ENCODE assay signal across 23 mouse cellular contexts in genomic region chr6:56551022-56551421, GRCm38 (mm10). TPM values are rescaled to one million over a fixed set of nuclear protein-coding genes. Genes with fewer than 3 reads are reported as not detected.
DNase-seq lines count a peak whose midpoint lies in the region; ATAC-seq and TF ChIP-seq lines count a peak whose summit lies in the region.
"Had no signal": no experiment of that assay in that cellular context is flagged by ENCODE, and none has a peak within 500 bp of the region (broad histone marks: within the 10 kb centered on the region; RNA-seq: fewer than 3 reads in every experiment).

No protein-coding gene starts in this region.

- H3K4me2 ChIP-seq in liver, embryonic 11.5 days = no peak overlapping the region
- no peak overlapping the region for H3K4me2 ChIP-seq in CH12.LX (ENCODE audit: insufficient read depth, low read depth, poor library complexity, severe bottlenecking)
- H3K4me2 ChIP-seq: embryonic facial prominence, embryonic 12.5 days; forebrain, embryonic 13.5 days; forebrain, embryonic 15.5 days had no signal

- in situ Hi-C loops in CH12.LX (cut with MboI; ENCODE audit: low pct_ligation_motif_present, low pct_unique_long_range_greater_than_20kb, low sequenced_read_pairs) = no loop called here

- no peak for TF ChIP-seq POLR2A in CH12.LX (IDR thresholded peaks at IDR 0.05; ENCODE audit: low read depth, low read length)

- H3K4me3 ChIP-seq in liver, embryonic 11.5 days (ENCODE audit: low read depth, low read length) = no peak overlapping the region
- no peak overlapping the region for H3K4me3 ChIP-seq in CH12.LX (replicated peaks in 1 of 3; ENCODE audit: low read depth in 2 of 3, low read length in 2 of 3, poor library complexity in 1 of 3)
- H3K4me3 ChIP-seq: embryonic facial prominence, embryonic 10.5 days; embryonic facial prominence, embryonic 12.5 days; forebrain, embryonic 13.5 days; forebrain, embryonic 15.5 days had no signal

- TF ChIP-seq EP300 in CH12.LX (IDR thresholded peaks at IDR 0.05; ENCODE audit: low read length) = no peak

- H3K27ac ChIP-seq in liver, embryonic 11.5 days (ENCODE audit: low read depth, low read length) = no peak overlapping the region
- no peak overlapping the region for H3K27ac ChIP-seq in CH12.LX (ENCODE audit: insufficient read depth, low read depth)
- H3K27ac ChIP-seq: embryonic facial prominence, embryonic 10.5 days; embryonic facial prominence, embryonic 12.5 days; forebrain, embryonic 13.5 days; forebrain, embryonic 15.5 days had no signal

- H3K9me3 ChIP-seq in liver, embryonic 11.5 days (ENCODE audit: control insufficient read depth, low read length) = no peaks in the 10 kb centered on the region
- H3K9me3 ChIP-seq in CH12.LX (replicated peaks; ENCODE audit: low read length) = no peaks in the 10 kb centered on the region
- H3K9me3 ChIP-seq: embryonic facial prominence, embryonic 10.5 days; embryonic facial prominence, embryonic 12.5 days; forebrain, embryonic 13.5 days; forebrain, embryonic 15.5 days had no signal

- H3K4me1 ChIP-seq in liver, embryonic 11.5 days (replicated peaks; ENCODE audit: control insufficient read depth, insufficient read depth, low read length) = no peaks in the 10 kb centered on the region
- no peaks in the 10 kb centered on the region for H3K4me1 ChIP-seq in CH12.LX (ENCODE audit: control insufficient read depth in 1 of 2, insufficient read depth in 2 of 2)
- H3K4me1 ChIP-seq: embryonic facial prominence, embryonic 10.5 days; embryonic facial prominence, embryonic 12.5 days had no signal

- DNase-seq in liver (peak; percentile 5), CH12.LX (ENCODE audit: extremely low read depth) (peak; percentile 10)
- no peak for DNase-seq in liver, embryonic 11.5 days (ENCODE audit: low spot score)
- no peak for DNase-seq in testis, postnatal 10 days (ENCODE audit: low spot score)
- DNase-seq in heart, postnatal 4 days = no peak
- DNase-seq: adrenal gland, adult 2 months; adrenal gland, postnatal 10 days; adrenal gland, postnatal 25 days; B cell, adult 2 months; cerebellum, adult 11 months; cerebellum, adult 18-20 months; cerebellum, adult 8-10 months; cerebellum, adult 9-11 months; cerebellum, postnatal 14 days; cerebellum, postnatal 36 days had no signal

- ATAC-seq in liver, embryonic 11.5 days (replicated peaks; ENCODE audit: low FRiP score) = no peak
- peak; percentile 56; the same call in 1 of the 2 replicates for ATAC-seq in granulocyte monocyte progenitor cell, adult 5-6 weeks (replicated peaks; ENCODE audit: poor library complexity, severe bottlenecking)
- ATAC-seq in megakaryocyte progenitor cell, adult 5-6 weeks (replicated peaks; ENCODE audit: poor library complexity) = peak; percentile 58; the same call in 1 of the 2 replicates
- ATAC-seq: CD4-positive, CD25-positive, alpha-beta regulatory T cell, adult 4 months; forebrain, embryonic 13.5 days; forebrain, embryonic 15.5 days had no signal

- H3K27me3 ChIP-seq in liver, embryonic 11.5 days (replicated peaks; ENCODE audit: control insufficient read depth, insufficient read depth, low read length) = no peaks in the 10 kb centered on the region
- no peaks in the 10 kb centered on the region for H3K27me3 ChIP-seq in CH12.LX (replicated peaks)
- H3K27me3 ChIP-seq: embryonic facial prominence, embryonic 12.5 days; forebrain, embryonic 13.5 days; forebrain, embryonic 15.5 days had no signal

- H3K36me3 ChIP-seq in liver, embryonic 11.5 days (ENCODE audit: control insufficient read depth, insufficient read depth, low read length) = no peaks in the 10 kb centered on the region
- H3K36me3 ChIP-seq in CH12.LX (replicated peaks in 1 of 2; ENCODE audit: control insufficient read depth in 1 of 2, insufficient read depth in 1 of 2, low read length in 1 of 2) = no peaks in the 10 kb centered on the region
- H3K36me3 ChIP-seq: embryonic facial prominence, embryonic 10.5 days; embryonic facial prominence, embryonic 12.5 days; forebrain, embryonic 15.5 days had no signal

- no peak for TF ChIP-seq CTCF in CH12.LX (conservative IDR thresholded peaks at IDR 0.05 in 1 of 2, IDR thresholded peaks at IDR 0.05 in 1 of 2; ENCODE audit: low read depth in 2 of 2, low read length in 2 of 2)

- dilution Hi-C loops in CH12.LX (cut with MboI; ENCODE audit: extremely low pct_ligation_motif_present, extremely low pct_unique_long_range_greater_than_20kb, low sequenced_read_pairs) = no loop called here

- 59% methylated on average over 4 of the region's 4 CpGs for WGBS in liver, embryonic 11.5 days

- no peak for TF ChIP-seq RAD21 in CH12.LX (IDR thresholded peaks at IDR 0.05; ENCODE audit: low read depth, low read length)

- H3K79me2 ChIP-seq in CH12.LX (replicated peaks; ENCODE audit: control insufficient read depth, extremely low read depth, insufficient read depth, poor library complexity, severe bottlenecking) = no peaks in the 10 kb centered on the region

- no peak overlapping the region for H3K9ac ChIP-seq in liver, embryonic 11.5 days (ENCODE audit: low read depth, low read length)
- H3K9ac ChIP-seq in CH12.LX (ENCODE audit: insufficient read depth, low read depth) = no peak overlapping the region
- H3K9ac ChIP-seq: embryonic facial prominence, embryonic 12.5 days; forebrain, embryonic 13.5 days; forebrain, embryonic 15.5 days had no signal

TF ChIP-seq in CH12.LX, 34 proteins besides CTCF, POLR2A, EP300 and RAD21:
- peak; percentile 51 for TF ChIP-seq ELF1 (IDR thresholded peaks at IDR 0.05; ENCODE audit: low read depth, low read length)
- no peak for TF ChIP-seq MEF2A (IDR thresholded peaks at IDR 0.05; ENCODE audit: borderline replicate concordance, low read depth, low read length)

RNA-seq across cellular contexts. Expression of gene Pde1c, which starts 17.9 kb away (rescaled TPM):
- 0.70 and 0.89 TPM in 2 replicates for polyA plus RNA-seq in liver, embryonic 11.5 days (2014; fragmentation: Nextera tagmentation; extraction: Ambion mirVana)
- total RNA-seq in CH12.LX (2012; rRNA removed) = 3.2 and 3.8 TPM in 2 replicates
- 2.3 and 3.0 TPM in 2 replicates for total RNA-seq in CH12.LX (2014; rRNA removed)
- polyA plus RNA-seq in CH12.LX (2012; ENCODE audit: insufficient read length, low read depth) = 2.3 and 2.4 TPM in 2 replicates
- total RNA-seq in granulocyte monocyte progenitor cell, adult 5-6 weeks (2014; fragmentation: Nextera tagmentation) = 0.41 and 0.92 TPM in 2 replicates
- 0.22 and 0.36 TPM in 2 replicates for total RNA-seq in granulocyte monocyte progenitor cell, adult 5-6 weeks (2017)
- total RNA-seq in megakaryocyte progenitor cell, adult 5-6 weeks (2015) = 0.29 and 0.39 TPM in 2 replicates
- total RNA-seq in megakaryocyte progenitor cell, adult 5-6 weeks (2017) = 0.71 TPM in 1 of 2 replicates, not detected in the other
- total RNA-seq in heart, postnatal 4 days (2021) = 10 to 100 TPM; 82.6 to 92.9 TPM
- total RNA-seq: MEL had no signal
- polyA plus RNA-seq: adrenal gland, adult 2 months had no signal

Comparison
In these comparisons a context has a peak if more than half of its experiments do, and no peak if none do; other contexts are left out.
1. DNase-seq: peak in liver (single experiment) and CH12.LX (single experiment); none in liver, embryonic 11.5 days (single experiment), testis, postnatal 10 days (single experiment) and heart, postnatal 4 days (single experiment).
2. RNA of gene Pde1c, which starts 17.9 kb away (total RNA-seq): 82.6 to 92.9 TPM in heart, postnatal 4 days; 2.3 to 3.8 TPM in CH12.LX, 0.22 to 0.92 TPM in granulocyte monocyte progenitor cell, adult 5-6 weeks and 0.29 to 0.71 TPM in megakaryocyte progenitor cell, adult 5-6 weeks; every median in the first group is over 10 times any median in the second.